Mouse (Mus musculus) limb, embryonic 13.5 days (tissue): ENCODE data around the gene Map4k3. TPM values are rescaled to one million over a fixed set of nuclear protein-coding genes. Genes with fewer than 3 reads are reported as not detected.

ENCODE experiments used
- ATAC-seq: fragments of 200-750 bp; cut with Nextera tagmentation; 2 replicates; pipeline ENCODE4 v1.8.0; 2017; ENCODE audit warnings: low read depth, moderate number of reproducible peaks, moderate TSS enrichment; ENCODE audit not compliant: low FRiP score
- H3K27ac ChIP-seq: fragments of 300-500 bp; sonication (generic); 2 replicates; pipeline ENCODE4 v1.5.1; 2015; ENCODE audit warnings: inconsistent platforms, mild to moderate bottlenecking, moderate library complexity
- H3K27me3 ChIP-seq: fragments of 300-500 bp; sonication (generic); 2 replicates; pipeline ENCODE4 v1.6.1; 2015; ENCODE audit warnings: mild to moderate bottlenecking, inconsistent platforms
- H3K36me3 ChIP-seq: fragments of 300-500 bp; sonication (generic); 2 replicates; pipeline ENCODE4 v1.6.1; 2015; ENCODE audit warnings: inconsistent platforms, mild to moderate bottlenecking, moderate library complexity
- H3K4me1 ChIP-seq: fragments of 300-500 bp; sonication (generic); 2 replicates; pipeline ENCODE4 v1.6.1; 2015; ENCODE audit warnings: inconsistent platforms
- H3K4me2 ChIP-seq: fragments of 300-500 bp; sonication (generic); replicated peaks from 2 replicates; pipeline ENCODE4 v1.6.1; 2015; ENCODE audit warnings: inconsistent platforms, mild to moderate bottlenecking, moderate library complexity
- H3K4me3 ChIP-seq: fragments of 300-500 bp; sonication (generic); 2 replicates; pipeline ENCODE4 v1.5.1; 2015; ENCODE audit warnings: moderate library complexity, mild to moderate bottlenecking, inconsistent platforms
- H3K9ac ChIP-seq: fragments of 300-500 bp; sonication (generic); 2 replicates; pipeline ENCODE4 v1.6.1; 2015; ENCODE audit warnings: mild to moderate bottlenecking, inconsistent platforms
- H3K9me3 ChIP-seq: fragments of 300-500 bp; sonication (generic); 2 replicates; pipeline ENCODE4 v1.6.1; 2016; ENCODE audit warnings: inconsistent platforms
- WGBS: fragments of 180-500 bp; shearing (Covaris S2); methylation state at CpG from one replicate; pipeline ENCODE4 v1.1.7; 2015; 5-methylcytosine and 5-hydroxymethylcytosine counted together
- polyA plus RNA-seq: library from polyadenylated mRNA; unstranded; fragments of >200 nt; fragmentation: Nextera tagmentation; extraction: Ambion mirVana; gene quantifications from 2 replicates; pipeline ENCODE4 v1.2.1, GENCODE M21; 2015

Gene Map4k3
- polyA plus RNA-seq, 1 experiment from 2014 or later, result 31.7 TPM

DNA sequence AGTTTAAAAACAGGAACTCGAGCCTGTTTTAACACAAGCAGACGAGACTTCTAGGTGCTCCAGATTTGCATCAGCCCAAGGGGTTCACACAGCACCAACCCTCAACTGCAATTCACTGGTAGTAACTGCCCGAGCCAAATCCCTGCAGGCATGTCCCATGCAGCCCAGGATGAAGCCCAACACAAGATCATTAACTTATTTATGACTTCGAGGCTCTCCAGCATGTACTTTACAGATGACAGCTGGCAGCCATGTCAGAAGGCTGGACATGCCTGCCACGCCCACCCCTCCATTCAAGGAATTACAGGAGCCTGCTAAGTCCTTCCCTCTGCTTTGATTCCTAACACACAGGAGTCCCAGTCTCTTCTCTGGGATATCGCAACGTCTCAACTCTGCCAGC, 29.4 kb downstream of the Map4k3 start:
- Histone ChIP-seq H3K4me1 (peaks cover 32% of the 10 kb centered on the region), H3K36me3 (no peaks in the 10 kb centered on the region), H3K9me3 (no peaks in the 10 kb centered on the region), H3K27me3 (no peaks in the 10 kb centered on the region), H3K4me2 (peak overlapping the region; percentile 27; the same call in 1 of the 2 replicates), H3K27ac (no peak overlapping the region), H3K9ac (no peak overlapping the region), H3K4me3 (no peak overlapping the region)
- WGBS, result 36% methylated on average over 7 of the region's 7 CpGs
- ATAC-seq, result 0 out of 2 replicates have a peak, but pooled peaks have one; percentile 25

DNA sequence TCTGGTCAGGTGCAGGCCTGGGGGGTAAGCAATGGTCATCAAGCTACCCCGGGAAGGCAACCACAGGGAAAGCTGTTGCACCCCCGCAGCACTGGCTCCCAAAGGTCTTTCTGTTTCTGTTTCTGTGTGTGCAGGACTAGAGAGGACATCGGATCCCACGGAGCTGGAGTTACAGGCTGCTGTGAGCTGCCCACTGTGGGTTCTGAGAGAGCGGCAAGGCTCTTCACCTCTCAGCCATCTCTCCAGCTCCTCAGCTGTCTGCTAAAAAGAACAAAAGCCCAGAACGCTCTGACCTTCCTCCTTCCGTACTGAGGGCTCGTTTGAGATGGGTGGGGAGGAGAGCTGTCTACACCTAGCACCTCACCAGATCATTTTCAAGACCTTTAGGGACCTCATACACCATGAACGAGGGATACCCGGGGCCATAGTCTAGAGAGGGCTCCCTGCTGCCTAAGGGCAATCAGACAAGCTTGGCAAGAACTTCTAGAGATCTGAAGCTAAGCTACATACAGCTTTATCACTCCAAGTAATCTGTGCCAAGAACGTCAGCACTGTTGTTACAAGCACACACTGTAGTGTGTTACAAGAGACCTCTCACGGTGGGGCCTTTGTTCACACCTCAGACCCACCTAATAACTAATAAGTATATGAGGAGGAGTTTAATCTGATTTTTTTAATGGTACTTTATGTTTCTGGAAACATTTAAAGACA, 29.9 kb downstream of the Map4k3 start:
- Histone ChIP-seq H3K36me3 (no peaks in the 10 kb centered on the region), H3K9me3 (no peaks in the 10 kb centered on the region), H3K9ac (no peak overlapping the region), H3K4me3 (no peak overlapping the region), H3K27me3 (no peaks in the 10 kb centered on the region), H3K27ac (peak overlapping the region; percentile 49; the same call in 1 of the 2 replicates), H3K4me1 (peaks cover 36% of the 10 kb centered on the region), H3K4me2 (no peak overlapping the region)
- no peak for ATAC-seq
- 48% methylated on average over 12 of the region's 12 CpGs for WGBS

DNA sequence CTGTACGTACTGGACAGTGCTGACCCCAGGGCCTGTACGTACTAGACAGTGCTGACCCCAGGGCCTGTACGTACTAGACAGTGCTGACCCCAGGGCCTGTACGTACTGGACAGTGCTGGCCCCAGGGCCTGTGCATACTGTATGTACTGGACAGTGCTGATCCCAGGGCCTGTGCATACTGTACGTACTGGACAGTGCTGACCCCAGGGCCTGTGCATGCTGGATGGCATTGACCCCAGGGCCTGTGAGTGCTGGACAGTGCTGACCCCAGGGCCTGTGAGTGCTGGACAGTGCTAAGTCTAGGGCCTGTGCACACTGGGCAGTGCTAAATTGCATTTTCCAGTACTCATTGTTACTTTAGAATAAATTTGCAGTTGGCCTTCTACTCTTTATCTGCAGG, 31.3 kb downstream of the Map4k3 start:
- no peak for ATAC-seq
- no peak overlapping the region for H3K4me2 ChIP-seq
- no peaks in the 10 kb centered on the region for H3K27me3 ChIP-seq
- H3K9me3 ChIP-seq, result no peaks in the 10 kb centered on the region
- peaks cover 36% of the 10 kb centered on the region for H3K4me1 ChIP-seq
- H3K36me3 ChIP-seq, result no peaks in the 10 kb centered on the region; the same call in 1 of the 2 replicates
- H3K4me3 ChIP-seq, result no peak overlapping the region
- H3K9ac ChIP-seq, result no peak overlapping the region
- no peak overlapping the region for H3K27ac ChIP-seq
- WGBS, result 93% methylated on average over 5 of the region's 5 CpGs

DNA sequence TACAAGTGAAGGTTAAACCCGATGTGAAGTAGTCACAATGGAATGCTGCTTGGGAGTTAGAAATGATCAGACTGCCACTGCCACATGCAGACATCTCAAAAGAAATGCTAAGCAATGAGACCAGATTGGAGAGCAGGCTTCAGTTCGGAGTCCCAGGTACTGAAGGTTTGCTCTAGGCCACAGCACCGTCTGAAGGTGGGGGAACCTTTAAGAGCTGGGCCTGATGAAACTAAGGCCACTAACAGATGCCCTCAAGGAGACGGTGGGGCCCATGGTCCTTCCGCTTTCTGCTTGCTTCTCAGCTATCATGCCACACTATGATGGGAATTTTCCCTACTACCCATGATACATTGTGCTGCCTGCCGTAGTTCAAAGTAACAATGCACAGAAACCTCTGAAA, 32.1 kb downstream of the Map4k3 start:
- ATAC-seq, result no peak
- Histone ChIP-seq H3K36me3 (no peaks in the 10 kb centered on the region; the same call in 1 of the 2 replicates), H3K4me2 (no peak overlapping the region), H3K4me3 (no peak overlapping the region), H3K4me1 (peaks cover 36% of the 10 kb centered on the region), H3K9me3 (no peaks in the 10 kb centered on the region), H3K27me3 (no peaks in the 10 kb centered on the region), H3K9ac (no peak overlapping the region), H3K27ac (no peak overlapping the region)
- WGBS, result 90% methylated on average over 6 of the region's 6 CpGs

DNA sequence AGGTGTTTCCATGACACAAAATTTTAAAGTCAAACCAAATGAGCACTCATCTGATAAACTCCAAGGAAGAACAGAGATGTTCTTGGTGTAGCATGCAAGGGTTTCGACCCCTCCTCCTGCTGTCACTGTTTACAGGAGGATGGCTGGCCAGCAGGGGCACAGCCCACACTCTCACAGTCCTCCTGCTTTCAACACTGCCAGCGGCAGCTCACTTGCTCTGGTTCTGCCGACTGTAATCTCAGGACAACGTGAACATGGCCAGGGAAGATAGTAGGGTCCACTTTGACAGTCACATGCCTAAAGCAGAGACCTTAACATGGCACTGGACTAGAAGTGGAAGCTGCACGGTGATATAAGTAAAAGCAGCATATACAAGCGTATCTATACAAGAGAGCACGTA, 34.6 kb downstream of the Map4k3 start:
- H3K36me3 ChIP-seq, result no peaks in the 10 kb centered on the region; the same call in 1 of the 2 replicates
- no peak overlapping the region for H3K4me2 ChIP-seq
- H3K27ac ChIP-seq, result no peak overlapping the region
- WGBS, result 54% methylated on average over 7 of the region's 7 CpGs
- no peak overlapping the region for H3K4me3 ChIP-seq
- H3K9me3 ChIP-seq, result no peaks in the 10 kb centered on the region
- no peak for ATAC-seq
- H3K9ac ChIP-seq, result no peak overlapping the region
- no peaks in the 10 kb centered on the region for H3K27me3 ChIP-seq
- peaks cover 22% of the 10 kb centered on the region for H3K4me1 ChIP-seq

DNA sequence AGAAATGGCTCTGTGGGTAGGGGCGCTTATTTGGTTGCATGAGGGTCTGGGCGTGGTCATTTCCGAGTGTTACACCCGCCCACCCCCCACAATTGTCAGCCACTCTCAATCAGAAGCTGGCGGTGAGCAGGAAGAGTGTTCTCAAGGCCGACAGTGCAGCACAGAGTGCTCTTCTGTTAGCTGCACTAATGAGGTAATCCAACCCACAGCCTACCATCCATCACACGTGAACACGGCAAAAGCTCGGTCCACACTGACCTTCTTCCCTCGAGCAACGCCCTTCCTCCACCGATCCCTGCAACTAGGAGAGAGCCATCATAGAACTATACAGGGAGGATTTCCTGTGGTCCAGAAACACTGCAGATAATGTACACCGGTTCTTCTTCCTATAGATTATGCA, 36.1 kb downstream of the Map4k3 start:
- Histone ChIP-seq H3K4me2 (no peak overlapping the region), H3K9me3 (no peaks in the 10 kb centered on the region), H3K4me3 (no peak overlapping the region), H3K27ac (no peak overlapping the region), H3K27me3 (no peaks in the 10 kb centered on the region), H3K9ac (no peak overlapping the region), H3K4me1 (peaks cover 12% of the 10 kb centered on the region; the same call in 1 of the 2 replicates), H3K36me3 (no peaks in the 10 kb centered on the region; the same call in 1 of the 2 replicates)
- WGBS, result 78% methylated on average over 13 of the region's 13 CpGs
- ATAC-seq, result no peak

DNA sequence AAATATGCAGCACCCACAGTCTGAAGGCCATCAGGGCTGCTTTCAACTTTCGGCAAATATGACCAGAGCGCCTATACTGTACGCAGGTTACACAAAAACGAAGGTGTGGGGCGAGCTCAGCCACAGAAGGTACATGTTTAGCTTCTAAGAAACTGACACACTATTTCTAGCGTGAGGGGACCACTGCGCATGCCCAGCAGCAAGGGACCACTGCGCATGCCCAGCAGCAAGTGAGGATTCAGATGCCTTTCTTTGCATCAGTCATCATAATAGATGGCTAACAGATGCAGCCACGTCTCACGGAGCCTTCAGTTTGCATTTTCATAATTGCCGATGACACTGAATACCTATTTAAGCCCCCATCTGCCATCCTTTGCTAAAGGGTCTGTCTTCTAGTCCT, 39.6 kb downstream of the Map4k3 start:
- Histone ChIP-seq H3K27me3 (no peaks in the 10 kb centered on the region), H3K9me3 (no peaks in the 10 kb centered on the region), H3K4me3 (no peak overlapping the region), H3K4me1 (peaks cover 8% of the 10 kb centered on the region), H3K27ac (no peak overlapping the region), H3K36me3 (peaks cover 3% of the 10 kb centered on the region; the same call in 1 of the 2 replicates), H3K9ac (no peak overlapping the region), H3K4me2 (no peak overlapping the region)
- ATAC-seq, result no peak
- WGBS, result 92% methylated on average over 11 of the region's 11 CpGs

DNA sequence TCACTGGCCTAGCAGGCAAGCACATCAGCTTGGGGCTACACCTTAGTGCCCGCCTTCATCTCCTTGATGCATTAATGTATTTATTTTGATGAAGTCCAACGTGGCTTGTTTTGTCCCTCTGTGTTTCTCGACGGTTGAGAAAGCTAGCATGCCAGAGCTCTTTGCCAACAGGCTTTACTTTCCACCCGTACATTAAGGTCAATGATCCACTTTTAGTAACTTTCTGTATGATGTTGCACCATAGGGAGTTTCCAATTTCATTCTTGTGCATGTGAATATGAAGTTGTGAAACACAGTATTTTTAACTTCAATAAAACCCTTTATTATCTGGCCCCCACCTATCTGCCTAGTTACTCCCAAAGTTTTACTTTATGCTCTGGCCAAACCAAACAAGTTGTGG, 42.2 kb downstream of the Map4k3 start:
- H3K4me3 ChIP-seq, result no peak overlapping the region
- WGBS, result 72% methylated on average over 5 of the region's 5 CpGs
- H3K9ac ChIP-seq, result no peak overlapping the region
- H3K27me3 ChIP-seq, result no peaks in the 10 kb centered on the region
- H3K9me3 ChIP-seq, result no peaks in the 10 kb centered on the region
- peaks cover 23% of the 10 kb centered on the region for H3K4me1 ChIP-seq
- no peak overlapping the region for H3K27ac ChIP-seq
- no peak overlapping the region for H3K4me2 ChIP-seq
- H3K36me3 ChIP-seq, result peaks cover 3% of the 10 kb centered on the region; the same call in 1 of the 2 replicates
- no peak for ATAC-seq

DNA sequence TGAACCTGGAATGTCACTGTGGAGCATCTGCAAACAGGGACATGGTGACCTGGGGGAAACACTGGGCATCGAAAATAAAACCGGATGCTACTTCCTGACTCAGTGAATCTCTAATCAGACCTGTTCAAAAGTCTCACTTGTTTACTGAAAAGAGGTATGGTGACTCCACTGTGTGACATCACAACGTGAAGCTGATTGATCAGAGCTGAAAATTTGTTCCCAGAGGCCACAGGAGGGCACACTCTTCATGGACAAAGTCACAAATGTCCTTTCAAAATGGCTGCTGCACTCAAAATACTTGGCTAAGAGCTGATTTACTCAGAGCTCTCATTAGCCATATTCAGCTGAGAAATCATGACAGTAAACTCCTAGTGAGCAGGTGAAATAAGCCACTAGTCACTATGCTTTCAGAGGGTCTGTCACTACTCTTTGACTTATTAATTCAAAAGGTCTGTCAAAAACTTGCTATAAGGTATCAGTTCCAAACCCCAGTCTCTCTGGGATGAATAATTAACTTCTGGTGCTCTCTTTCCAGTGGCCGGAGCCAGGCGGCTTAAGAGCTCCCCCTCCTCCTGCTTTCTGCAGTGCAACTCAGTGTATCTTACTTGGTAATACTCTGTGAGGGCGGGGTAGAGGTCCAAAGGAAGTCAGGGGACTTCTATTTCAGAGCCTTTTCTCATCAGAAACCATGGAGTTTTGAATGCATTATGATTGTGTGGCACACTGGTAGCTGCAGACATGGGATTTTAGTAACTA, 44.3 kb downstream of the Map4k3 start:
- H3K4me2 ChIP-seq, result no peak overlapping the region
- peaks cover 23% of the 10 kb centered on the region for H3K4me1 ChIP-seq
- WGBS, result 59% methylated on average over 6 of the region's 6 CpGs
- no peak overlapping the region for H3K27ac ChIP-seq
- ATAC-seq, result no peak; the same call in 1 of the 2 replicates
- H3K9ac ChIP-seq, result no peak overlapping the region
- no peaks in the 10 kb centered on the region for H3K9me3 ChIP-seq
- no peak overlapping the region for H3K4me3 ChIP-seq
- peaks cover 10% of the 10 kb centered on the region for H3K36me3 ChIP-seq
- H3K27me3 ChIP-seq, result no peaks in the 10 kb centered on the region

DNA sequence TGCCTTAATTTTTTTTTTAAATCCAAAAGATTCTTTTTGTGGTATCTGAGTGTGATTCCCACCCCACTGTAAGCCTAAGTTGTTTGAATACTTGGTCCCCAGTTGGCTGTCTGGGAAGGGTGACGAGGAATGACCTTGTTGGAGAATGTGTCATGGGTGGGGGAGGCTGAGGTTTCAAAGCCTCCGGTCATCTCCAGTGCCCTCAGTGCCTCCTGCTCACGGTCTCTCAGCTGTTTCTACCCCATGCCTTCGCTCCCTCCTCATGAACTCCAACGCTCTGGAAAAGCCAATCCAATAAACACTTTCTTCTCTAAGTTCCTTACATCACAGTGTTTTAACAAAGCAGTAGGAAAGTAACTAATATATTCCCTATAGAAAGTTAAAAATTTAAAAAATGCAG, 45.2 kb downstream of the Map4k3 start:
- no peak for ATAC-seq
- Histone ChIP-seq H3K27me3 (no peaks in the 10 kb centered on the region), H3K4me2 (no peak overlapping the region), H3K36me3 (peaks cover 19% of the 10 kb centered on the region), H3K9me3 (no peaks in the 10 kb centered on the region), H3K9ac (no peak overlapping the region), H3K27ac (no peak overlapping the region), H3K4me3 (no peak overlapping the region), H3K4me1 (peaks cover 23% of the 10 kb centered on the region)
- 65% methylated on average over 5 of the region's 5 CpGs for WGBS

DNA sequence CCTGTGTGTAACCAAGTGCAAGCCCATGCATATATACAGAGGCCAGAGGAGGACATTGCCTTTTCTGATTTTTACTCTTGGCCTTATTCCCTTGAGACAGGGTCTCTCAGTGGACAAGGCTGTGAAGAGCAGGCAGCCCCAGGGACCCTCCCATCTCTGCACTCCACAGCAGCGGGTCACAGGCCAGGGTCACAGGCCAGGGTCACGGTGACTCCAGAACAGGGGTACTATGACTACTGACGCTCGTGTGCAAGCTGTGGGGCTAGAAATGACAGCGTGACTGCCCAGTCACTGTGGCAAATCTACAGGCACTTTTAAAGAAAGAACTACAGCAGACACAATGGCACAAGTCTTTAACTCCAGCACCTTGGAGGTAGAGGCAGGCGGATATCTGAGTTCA, 50.1 kb downstream of the Map4k3 start:
- peaks cover 14% of the 10 kb centered on the region for H3K4me1 ChIP-seq
- peaks cover 16% of the 10 kb centered on the region for H3K36me3 ChIP-seq
- H3K9ac ChIP-seq, result no peak overlapping the region
- no peak overlapping the region for H3K4me3 ChIP-seq
- WGBS, result 80% methylated on average over 6 of the region's 6 CpGs
- ATAC-seq, result no peak
- no peaks in the 10 kb centered on the region for H3K27me3 ChIP-seq
- no peak overlapping the region for H3K4me2 ChIP-seq
- H3K9me3 ChIP-seq, result no peaks in the 10 kb centered on the region
- H3K27ac ChIP-seq, result no peak overlapping the region

DNA sequence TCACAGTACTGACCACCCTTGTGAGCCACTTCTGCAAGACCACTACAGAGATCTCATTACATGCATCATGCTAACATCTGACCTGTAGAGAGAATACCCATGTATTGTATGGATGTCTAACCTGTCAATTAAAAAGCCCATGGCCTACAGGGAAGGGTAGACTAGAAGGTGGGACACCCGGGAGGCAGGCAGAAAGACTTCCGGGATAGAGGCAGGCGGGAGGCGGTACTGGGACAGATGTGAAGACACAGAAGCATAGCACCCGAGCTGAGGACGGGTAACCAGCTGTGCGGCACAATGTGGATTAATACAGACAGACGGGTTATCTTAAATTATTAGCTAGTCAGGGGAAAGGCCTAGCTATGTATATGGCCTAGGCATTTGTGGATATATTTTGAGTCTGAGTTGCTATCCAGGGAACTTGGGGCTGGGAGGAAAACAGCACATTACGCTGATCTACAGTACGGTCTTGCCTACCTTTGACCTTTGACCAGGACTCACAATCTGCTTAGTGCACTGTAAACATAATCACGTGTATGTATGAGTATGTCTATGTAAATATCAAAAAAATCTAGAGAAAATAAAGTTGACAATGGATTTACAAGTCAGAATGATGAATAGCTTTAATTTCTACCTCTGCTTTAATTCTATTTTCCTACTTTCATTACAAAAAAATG, 51.3 kb downstream of the Map4k3 start:
- no peak overlapping the region for H3K9ac ChIP-seq
- no peak for ATAC-seq
- no peak overlapping the region for H3K27ac ChIP-seq
- 93% methylated on average over 11 of the region's 11 CpGs for WGBS
- H3K27me3 ChIP-seq, result no peaks in the 10 kb centered on the region
- peaks cover 3% of the 10 kb centered on the region; the same call in 1 of the 2 replicates for H3K4me1 ChIP-seq
- peaks cover 16% of the 10 kb centered on the region for H3K36me3 ChIP-seq
- no peak overlapping the region for H3K4me3 ChIP-seq
- H3K4me2 ChIP-seq, result no peak overlapping the region
- H3K9me3 ChIP-seq, result no peaks in the 10 kb centered on the region
